ENCODE assay signal across 11 mouse cellular contexts in the genomic region with DNA sequence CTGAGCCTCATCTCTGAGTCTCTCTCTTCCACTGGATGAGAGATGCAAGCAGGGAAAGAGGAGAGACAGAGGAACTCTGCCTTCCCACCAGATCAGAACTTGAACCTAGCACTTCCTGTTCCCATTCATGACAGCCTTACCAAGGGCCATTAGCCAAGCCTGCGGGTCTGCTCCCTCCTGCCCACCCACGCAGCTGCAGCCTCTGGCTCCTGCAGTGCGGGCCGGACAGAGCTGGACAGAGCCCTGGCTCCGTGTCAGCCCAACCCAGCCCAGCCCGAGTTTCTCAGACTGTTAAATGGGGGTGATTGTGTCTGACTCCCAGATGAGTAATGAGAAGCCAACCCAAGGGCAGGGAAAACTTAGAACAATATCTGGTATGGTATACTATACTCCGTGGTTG. TPM values are rescaled to one million over a fixed set of nuclear protein-coding genes. Genes with fewer than 3 reads are reported as not detected.
A peak's percentile ranks its signal among the peaks of the same experiment; 100 is the strongest.
DNase-seq lines count a peak whose midpoint lies in the region; ATAC-seq lines count a peak whose summit lies in the region.
"Had no signal": no experiment of that assay in that cellular context is flagged by ENCODE, and none has a peak within 500 bp of the region (broad histone marks: within the 10 kb centered on the region; RNA-seq: fewer than 3 reads in every experiment).

No protein-coding gene starts in this region.

- WGBS in hindbrain, embryonic 12.5 days, result 38% methylated on average over 7 of the region's 7 CpGs
- WGBS in hindbrain, embryonic 11.5 days, result 54% methylated on average over 7 of the region's 7 CpGs
- 52% methylated on average over 7 of the region's 7 CpGs for WGBS in midbrain, embryonic 13.5 days
- 43% methylated on average over 7 of the region's 7 CpGs for WGBS in midbrain, embryonic 14.5 days
- WGBS in midbrain, embryonic 16.5 days, result 41% methylated on average over 7 of the region's 7 CpGs

- no peaks in the 10 kb centered on the region for H3K9me3 ChIP-seq in hindbrain, embryonic 12.5 days (replicated peaks)
- H3K9me3 ChIP-seq in hindbrain, embryonic 11.5 days (ENCODE audit: control insufficient read depth, low read length), result no peaks in the 10 kb centered on the region
- no peaks in the 10 kb centered on the region for H3K9me3 ChIP-seq in midbrain, embryonic 13.5 days
- H3K9me3 ChIP-seq in midbrain, embryonic 14.5 days (ENCODE audit: control insufficient read depth, low read length), result no peaks in the 10 kb centered on the region
- H3K9me3 ChIP-seq in midbrain, embryonic 16.5 days (replicated peaks; ENCODE audit: control insufficient read depth, low read length, poor library complexity, severe bottlenecking), result no peaks in the 10 kb centered on the region
- H3K9me3 ChIP-seq: embryonic facial prominence, embryonic 13.5 days had no signal

- H3K4me2 ChIP-seq in hindbrain, embryonic 12.5 days (replicated peaks), result no peak overlapping the region
- no peak overlapping the region for H3K4me2 ChIP-seq in hindbrain, embryonic 11.5 days (replicated peaks; ENCODE audit: low read depth, low read length)
- no peak overlapping the region for H3K4me2 ChIP-seq in midbrain, embryonic 13.5 days (replicated peaks)
- H3K4me2 ChIP-seq in midbrain, embryonic 14.5 days (ENCODE audit: low read length), result no peak overlapping the region
- H3K4me2 ChIP-seq in midbrain, embryonic 16.5 days (ENCODE audit: low read length), result no peak overlapping the region
- H3K4me2 ChIP-seq: embryonic facial prominence, embryonic 13.5 days had no signal

- no peak for DNase-seq in hindbrain, embryonic 11.5 days (ENCODE audit: low spot score)
- no peak for DNase-seq in midbrain, embryonic 14.5 days
- peak; percentile 56 for DNase-seq in gastrocnemius, postnatal 10 days
- DNase-seq in retina, embryonic 14.5 days (ENCODE audit: low spot score), result no peak
- DNase-seq in thymus, adult 18-20 months, result no peak
- DNase-seq: thymus, postnatal 4 days had no signal

- no peak for ATAC-seq in hindbrain, embryonic 12.5 days (ENCODE audit: low FRiP score)
- ATAC-seq in hindbrain, embryonic 11.5 days (ENCODE audit: low FRiP score), result no peak
- ATAC-seq in midbrain, embryonic 13.5 days, result no peak
- ATAC-seq in midbrain, embryonic 14.5 days (ENCODE audit: low FRiP score, low TSS enrichment), result no peak
- no peak for ATAC-seq in midbrain, embryonic 16.5 days

- H3K27ac ChIP-seq in hindbrain, embryonic 12.5 days, result peak overlapping the region; percentile 80; the same call in 1 of the 2 replicates
- no peak overlapping the region for H3K27ac ChIP-seq in hindbrain, embryonic 11.5 days (ENCODE audit: low read depth, low read length)
- H3K27ac ChIP-seq in midbrain, embryonic 13.5 days, result 0 out of 2 replicates have a peak overlapping the region, but pooled peaks have one; percentile 75
- no peak overlapping the region for H3K27ac ChIP-seq in midbrain, embryonic 14.5 days (replicated peaks; ENCODE audit: low read depth, low read length)
- H3K27ac ChIP-seq in midbrain, embryonic 16.5 days (ENCODE audit: low read length), result no peak overlapping the region
- H3K27ac ChIP-seq: embryonic facial prominence, embryonic 13.5 days; macrophage had no signal

- no peaks in the 10 kb centered on the region for H3K36me3 ChIP-seq in hindbrain, embryonic 12.5 days
- H3K36me3 ChIP-seq in hindbrain, embryonic 11.5 days (ENCODE audit: control insufficient read depth, insufficient read depth, low read length), result no peaks in the 10 kb centered on the region
- H3K36me3 ChIP-seq in midbrain, embryonic 13.5 days, result no peaks in the 10 kb centered on the region
- no peaks in the 10 kb centered on the region for H3K36me3 ChIP-seq in midbrain, embryonic 14.5 days (ENCODE audit: control insufficient read depth, insufficient read depth, low read length)
- no peaks in the 10 kb centered on the region for H3K36me3 ChIP-seq in midbrain, embryonic 16.5 days (ENCODE audit: control insufficient read depth, insufficient read depth, low read length)
- H3K36me3 ChIP-seq: embryonic facial prominence, embryonic 13.5 days had no signal

- H3K27me3 ChIP-seq in hindbrain, embryonic 12.5 days, result no peaks in the 10 kb centered on the region
- no peaks in the 10 kb centered on the region for H3K27me3 ChIP-seq in hindbrain, embryonic 11.5 days (ENCODE audit: control insufficient read depth, insufficient read depth, low read length)
- H3K27me3 ChIP-seq in midbrain, embryonic 13.5 days, result no peaks in the 10 kb centered on the region
- H3K27me3 ChIP-seq in midbrain, embryonic 14.5 days (ENCODE audit: control insufficient read depth, insufficient read depth, low read length), result no peaks in the 10 kb centered on the region
- H3K27me3 ChIP-seq in midbrain, embryonic 16.5 days (ENCODE audit: control insufficient read depth, insufficient read depth, low read depth, low read length), result no peaks in the 10 kb centered on the region

- H3K4me3 ChIP-seq in hindbrain, embryonic 12.5 days, result no peak overlapping the region
- H3K4me3 ChIP-seq in hindbrain, embryonic 11.5 days (ENCODE audit: low read depth, low read length), result no peak overlapping the region
- H3K4me3 ChIP-seq in midbrain, embryonic 13.5 days (replicated peaks), result no peak overlapping the region
- no peak overlapping the region for H3K4me3 ChIP-seq in midbrain, embryonic 14.5 days (replicated peaks; ENCODE audit: low read depth, low read length)
- H3K4me3 ChIP-seq in midbrain, embryonic 16.5 days (ENCODE audit: low read depth, low read length), result no peak overlapping the region
- H3K4me3 ChIP-seq: embryonic facial prominence, embryonic 13.5 days had no signal

- peaks cover 75% of the 10 kb centered on the region for H3K4me1 ChIP-seq in hindbrain, embryonic 12.5 days
- H3K4me1 ChIP-seq in hindbrain, embryonic 11.5 days (replicated peaks; ENCODE audit: control insufficient read depth, insufficient read depth, low read length), result peaks cover 20% of the 10 kb centered on the region
- H3K4me1 ChIP-seq in midbrain, embryonic 13.5 days (replicated peaks), result peaks cover 79% of the 10 kb centered on the region
- peaks cover 33% of the 10 kb centered on the region for H3K4me1 ChIP-seq in midbrain, embryonic 14.5 days (ENCODE audit: control insufficient read depth, insufficient read depth, low read length)
- H3K4me1 ChIP-seq in midbrain, embryonic 16.5 days (ENCODE audit: control insufficient read depth, insufficient read depth, low read length), result peaks cover 25% of the 10 kb centered on the region

- no peak overlapping the region for H3K9ac ChIP-seq in hindbrain, embryonic 12.5 days
- H3K9ac ChIP-seq in hindbrain, embryonic 11.5 days (ENCODE audit: low read depth, low read length), result no peak overlapping the region
- no peak overlapping the region for H3K9ac ChIP-seq in midbrain, embryonic 13.5 days (replicated peaks)
- no peak overlapping the region for H3K9ac ChIP-seq in midbrain, embryonic 14.5 days (replicated peaks; ENCODE audit: low read length)
- H3K9ac ChIP-seq in midbrain, embryonic 16.5 days (ENCODE audit: low read depth, low read length), result peak overlapping the region; percentile 21; the same call in 1 of the 2 replicates
- H3K9ac ChIP-seq: embryonic facial prominence, embryonic 13.5 days had no signal

RNA-seq across cellular contexts. Expression of a gene that starts 38.4 kb away (rescaled TPM):
- 6.3 and 7.8 TPM in 2 replicates for polyA plus RNA-seq in hindbrain, embryonic 12.5 days (2016; fragmentation: Nextera tagmentation; extraction: Ambion mirVana)
- 2.1 and 4.4 TPM in 2 replicates for polyA plus RNA-seq in hindbrain, embryonic 11.5 days (2014; fragmentation: Nextera tagmentation; extraction: Ambion mirVana)
- polyA plus RNA-seq in midbrain, embryonic 13.5 days (2015; fragmentation: Nextera tagmentation; extraction: Ambion mirVana), result 3.7 and 5.8 TPM in 2 replicates
- 1.8 and 2.3 TPM in 2 replicates for polyA plus RNA-seq in midbrain, embryonic 14.5 days (2014; fragmentation: Nextera tagmentation; extraction: Ambion mirVana)
- total RNA-seq in gastrocnemius, postnatal 10 days (2021), result 1 to 10 TPM; 3.1 to 7.7 TPM
- polyA plus RNA-seq in midbrain, embryonic 16.5 days (2015; fragmentation: Nextera tagmentation; extraction: Ambion mirVana), result 5.0 and 5.3 TPM in 2 replicates

Comparison
In these comparisons a context has a peak if more than half of its experiments do, and no peak if none do; other contexts are left out.
1. H3K27ac ChIP-seq: peak in hindbrain, embryonic 12.5 days (single experiment) and midbrain, embryonic 13.5 days (single experiment); none in hindbrain, embryonic 11.5 days (single experiment), midbrain, embryonic 14.5 days (single experiment) and midbrain, embryonic 16.5 days (single experiment).